Mouse (Mus musculus) stomach, postnatal 0 days (tissue): ENCODE data around the gene Dazap2.

Source experiments
- CTCF ChIP-seq: IDR thresholded peaks from 2 replicates; pipeline ENCODE4 v1.5.1; 2016; ENCODE audit warnings: antibody characterized with exemption, low read depth, mild to moderate bottlenecking, moderate library complexity
- EP300 ChIP-seq: optimal IDR thresholded peaks from 2 replicates; pipeline ENCODE3; 2016; ENCODE audit warnings: antibody characterized with exemption

GRCm38 (mm10) chr15:100637661-100638060 lies 22.5 kb downstream of the Dazap2 start:
- TF ChIP-seq CTCF (peak; percentile 64), EP300 (no peak)
